Mouse (Mus musculus) lung, adult 2 months (tissue): ENCODE measurements around the gene Yrdc.

ENCODE experiments used
- CTCF ChIP-seq: fragments of 200-500 bp; IDR thresholded peaks from 2 replicates; pipeline ENCODE4 v1.5.1; 2011; ENCODE audit warnings: mild to moderate bottlenecking, low read length, control low read depth; ENCODE audit not compliant: insufficient read depth
- POLR2A ChIP-seq: fragments of 200-500 bp; IDR thresholded peaks from 2 replicates; pipeline ENCODE4 v1.6.1; 2011; ENCODE audit warnings: low read depth, mild to moderate bottlenecking, control low read depth, low read length, borderline replicate concordance; ENCODE audit errors: extremely low read depth

- TF ChIP-seq CTCF (no peak), POLR2A (no peak)
Observed at GRCm38 (mm10) chr4:124809136-124809883, 41.2 kb upstream of the Yrdc start.
